Mouse (Mus musculus): Measurements from ENCODE around the gene Aadacl4.
"Not testable (repeated sequence)": the region's sequence is repeated elsewhere in the genome, so short reads cannot be mapped to it uniquely, and the experiment has no call there.

Aadacl4 gene

GRCm38 (mm10) chr4:144613407-144613806 is at the start of gene Aadacl4:
Gene Aadacl4 (plus strand): TSS chr4:144613707.
- no peak for DNase-seq

- DNase-seq, result no peak
These were observed 48.5 kb upstream of the Aadacl4 start, which contains the start of gene Gm13124 for GRCm38 (mm10) chr4:144565034-144565433. Gene Gm13124 (minus strand): TSS chr4:144565134.

GRCm38 (mm10) chr4:144567752-144568151 is 45.8 kb upstream of the Aadacl4 start:
- no peak for DNase-seq

GRCm38 (mm10) chr4:144586207-144586606 is 27.3 kb upstream of the Aadacl4 start:
- not testable (repeated sequence) for DNase-seq

- DNase-seq, result no peak
These were observed 20.7 kb upstream of the Aadacl4 start for GRCm38 (mm10) chr4:144592790-144593189.

GRCm38 (mm10) chr4:144614586-144614985 is 1.1 kb downstream of the Aadacl4 start:
- DNase-seq, result no peak

- DNase-seq, result no peak
These were observed 24.8 kb downstream of the Aadacl4 start for GRCm38 (mm10) chr4:144638263-144638662.
